Mouse (Mus musculus): ENCODE measurements around the gene Apeh. TPM values are rescaled to one million over a fixed set of nuclear protein-coding genes. Genes with fewer than 3 reads are reported as not detected.

The Apeh gene
- polyA plus RNA-seq, 1 experiment from 2014 or later, result 60.9 TPM

DNA sequence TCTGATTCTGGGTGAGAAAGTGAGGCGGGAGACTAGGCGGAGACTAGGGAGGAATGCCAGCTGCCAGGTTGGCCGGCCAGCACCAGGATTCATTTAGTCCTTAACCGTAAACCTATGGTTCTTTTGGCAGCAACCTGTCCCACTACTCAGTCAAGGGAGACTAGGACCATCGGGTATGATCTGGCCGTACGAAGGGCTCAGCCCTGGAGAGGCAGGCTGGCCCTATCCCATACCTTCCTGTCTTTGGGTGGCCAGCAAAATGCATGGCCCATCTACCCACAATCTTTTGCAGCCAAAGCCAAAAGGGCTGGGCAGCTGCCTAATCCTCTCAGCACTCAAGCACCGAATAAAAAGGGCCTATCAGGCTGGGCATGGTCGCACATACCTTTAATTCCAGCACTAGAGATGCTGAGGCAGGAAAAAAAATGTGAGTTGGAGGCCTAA, 21.9 kb downstream of the Apeh start:
- ATAC-seq, result no peak
- Histone ChIP-seq H3K9ac (ENCODE audit: low read depth, low read length) (no peak overlapping the region), H3K27me3 (replicated peaks; ENCODE audit: control insufficient read depth, insufficient read depth, low read length) (no peaks in the 10 kb centered on the region), H3K4me1 (ENCODE audit: control insufficient read depth, insufficient read depth, low read depth, low read length) (no peaks in the 10 kb centered on the region), H3K36me3 (ENCODE audit: control insufficient read depth, insufficient read depth, low read length) (peaks cover 10% of the 10 kb centered on the region; the same call in 1 of the 2 replicates), H3K27ac (ENCODE audit: low read depth, low read length) (no peak overlapping the region), H3K4me3 (ENCODE audit: low read length) (no peak overlapping the region), H3K4me2 (ENCODE audit: low read length) (no peak overlapping the region), H3K9me3 (ENCODE audit: control insufficient read depth, low read length) (no peaks in the 10 kb centered on the region)
- WGBS, result 76% methylated on average over 9 of the region's 9 CpGs

GRCm38 (mm10) chr9:108071801-108072200, 22.6 kb downstream of the Apeh start:
- Histone ChIP-seq H3K27me3 (replicated peaks; ENCODE audit: control insufficient read depth, insufficient read depth, low read length) (no peaks in the 10 kb centered on the region), H3K27ac (ENCODE audit: low read depth, low read length) (no peak overlapping the region), H3K4me3 (ENCODE audit: low read length) (no peak overlapping the region), H3K36me3 (ENCODE audit: control insufficient read depth, insufficient read depth, low read length) (peaks cover 10% of the 10 kb centered on the region; the same call in 1 of the 2 replicates), H3K9ac (ENCODE audit: low read depth, low read length) (no peak overlapping the region), H3K4me1 (ENCODE audit: control insufficient read depth, insufficient read depth, low read depth, low read length) (no peaks in the 10 kb centered on the region), H3K9me3 (ENCODE audit: control insufficient read depth, low read length) (no peaks in the 10 kb centered on the region), H3K4me2 (ENCODE audit: low read length) (no peak overlapping the region)
- no peak for ATAC-seq
- WGBS, result 96% methylated on average over 4 of the region's 4 CpGs

DNA sequence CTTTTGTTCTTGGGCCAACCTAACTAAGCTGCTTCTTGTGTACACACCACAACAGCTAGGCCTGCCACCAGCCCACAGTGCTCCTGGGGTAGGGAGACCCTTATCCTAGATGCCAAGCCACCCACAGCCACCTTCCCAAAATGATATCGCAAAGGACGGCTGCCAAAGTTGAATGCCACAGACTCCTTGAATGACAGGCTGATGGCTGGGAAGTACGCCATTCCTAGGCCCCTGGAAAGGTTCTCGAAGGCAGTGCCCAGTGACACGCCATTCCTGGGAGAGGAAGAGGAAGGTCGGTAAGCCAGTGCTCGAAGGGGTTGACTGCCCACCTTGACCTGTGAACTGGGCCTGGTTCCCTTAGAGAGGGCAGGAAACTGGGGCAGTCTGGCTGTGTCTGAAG, 24.9 kb downstream of the Apeh start:
- H3K27me3 ChIP-seq (replicated peaks; ENCODE audit: control insufficient read depth, insufficient read depth, low read length), result no peaks in the 10 kb centered on the region
- no peak for ATAC-seq
- 90% methylated on average over 7 of the region's 7 CpGs for WGBS
- no peaks in the 10 kb centered on the region for H3K9me3 ChIP-seq (ENCODE audit: control insufficient read depth, low read length)
- no peak overlapping the region for H3K4me2 ChIP-seq (ENCODE audit: low read length)
- H3K4me1 ChIP-seq (ENCODE audit: control insufficient read depth, insufficient read depth, low read depth, low read length), result no peaks in the 10 kb centered on the region
- peaks cover 10% of the 10 kb centered on the region; the same call in 1 of the 2 replicates for H3K36me3 ChIP-seq (ENCODE audit: control insufficient read depth, insufficient read depth, low read length)
- H3K27ac ChIP-seq (ENCODE audit: low read depth, low read length), result no peak overlapping the region
- H3K4me3 ChIP-seq (ENCODE audit: low read length), result no peak overlapping the region
- no peak overlapping the region for H3K9ac ChIP-seq (ENCODE audit: low read depth, low read length)

GRCm38 (mm10) chr9:108069007-108069406, 25.4 kb downstream of the Apeh start:
- peaks cover 13% of the 10 kb centered on the region; the same call in 1 of the 2 replicates for H3K36me3 ChIP-seq (ENCODE audit: control insufficient read depth, insufficient read depth, low read length)

GRCm38 (mm10) chr9:108067900-108068299, 26.5 kb downstream of the Apeh start:
- H3K27me3 ChIP-seq (replicated peaks; ENCODE audit: control insufficient read depth, insufficient read depth, low read length), result no peaks in the 10 kb centered on the region
- no peaks in the 10 kb centered on the region for H3K4me1 ChIP-seq (ENCODE audit: control insufficient read depth, insufficient read depth, low read depth, low read length)
- no peaks in the 10 kb centered on the region for H3K9me3 ChIP-seq (ENCODE audit: control insufficient read depth, low read length)
- peaks cover 21% of the 10 kb centered on the region for H3K36me3 ChIP-seq (ENCODE audit: control insufficient read depth, insufficient read depth, low read length)
- no peak overlapping the region for H3K4me2 ChIP-seq (ENCODE audit: low read length)
- H3K9ac ChIP-seq (ENCODE audit: low read depth, low read length), result no peak overlapping the region
- 22% methylated on average over 8 of the region's 8 CpGs for WGBS
- H3K27ac ChIP-seq (ENCODE audit: low read depth, low read length), result no peak overlapping the region
- ATAC-seq, result 0 out of 2 replicates have a peak, but pooled peaks have one; percentile 5
- H3K4me3 ChIP-seq (ENCODE audit: low read length), result no peak overlapping the region

More at GRCm38 (mm10) chr9:108069007-108069406, 25.4 kb downstream of the Apeh start:
- no peak overlapping the region for H3K4me3 ChIP-seq (ENCODE audit: low read length)
- no peaks in the 10 kb centered on the region for H3K4me1 ChIP-seq (ENCODE audit: control insufficient read depth, insufficient read depth, low read depth, low read length)
- ATAC-seq, result no peak
- no peak overlapping the region for H3K9ac ChIP-seq (ENCODE audit: low read depth, low read length)
- H3K4me2 ChIP-seq (ENCODE audit: low read length), result no peak overlapping the region
- H3K27ac ChIP-seq (ENCODE audit: low read depth, low read length), result no peak overlapping the region
- no peaks in the 10 kb centered on the region for H3K9me3 ChIP-seq (ENCODE audit: control insufficient read depth, low read length)
- H3K27me3 ChIP-seq (replicated peaks; ENCODE audit: control insufficient read depth, insufficient read depth, low read length), result no peaks in the 10 kb centered on the region
- 89% methylated on average over 9 of the region's 9 CpGs for WGBS

DNA sequence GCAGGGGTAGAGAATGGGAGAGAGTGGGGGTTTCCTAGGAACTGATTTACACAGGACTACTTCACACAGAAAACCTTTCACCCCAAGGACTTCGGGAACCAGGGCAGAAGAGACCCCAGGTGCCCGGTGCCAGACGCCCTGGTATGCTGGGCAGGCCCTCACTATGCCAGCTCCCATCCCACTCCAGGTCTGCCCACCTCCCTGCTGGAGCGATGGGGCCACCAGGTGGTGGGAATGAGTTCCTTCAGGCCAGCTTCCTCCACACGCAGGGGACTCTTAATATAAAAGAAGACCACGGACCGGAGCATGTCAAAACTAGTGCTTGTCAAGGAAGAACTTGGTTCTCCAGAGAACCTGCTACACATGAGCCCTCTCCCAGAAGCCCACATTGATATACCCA, 27.2 kb downstream of the Apeh start:
- H3K9ac ChIP-seq (ENCODE audit: low read depth, low read length), result no peak overlapping the region
- H3K4me3 ChIP-seq (ENCODE audit: low read length), result no peak overlapping the region
- H3K9me3 ChIP-seq (ENCODE audit: control insufficient read depth, low read length), result no peaks in the 10 kb centered on the region
- no peak overlapping the region for H3K4me2 ChIP-seq (ENCODE audit: low read length)
- H3K27ac ChIP-seq (ENCODE audit: low read depth, low read length), result no peak overlapping the region
- 83% methylated on average over 7 of the region's 7 CpGs for WGBS
- no peaks in the 10 kb centered on the region for H3K4me1 ChIP-seq (ENCODE audit: control insufficient read depth, insufficient read depth, low read depth, low read length)
- no peak for ATAC-seq
- H3K36me3 ChIP-seq (ENCODE audit: control insufficient read depth, insufficient read depth, low read length), result peaks cover 25% of the 10 kb centered on the region
- H3K27me3 ChIP-seq (replicated peaks; ENCODE audit: control insufficient read depth, insufficient read depth, low read length), result no peaks in the 10 kb centered on the region

GRCm38 (mm10) chr9:108065491-108066011, 28.9 kb downstream of the Apeh start:
- Histone ChIP-seq H3K27me3 (replicated peaks; ENCODE audit: control insufficient read depth, insufficient read depth, low read length) (no peaks in the 10 kb centered on the region), H3K9ac (ENCODE audit: low read depth, low read length) (no peak overlapping the region), H3K4me3 (ENCODE audit: low read length) (no peak overlapping the region), H3K9me3 (ENCODE audit: control insufficient read depth, low read length) (no peaks in the 10 kb centered on the region), H3K4me1 (ENCODE audit: control insufficient read depth, insufficient read depth, low read depth, low read length) (no peaks in the 10 kb centered on the region), H3K27ac (ENCODE audit: low read depth, low read length) (no peak overlapping the region), H3K4me2 (ENCODE audit: low read length) (no peak overlapping the region), H3K36me3 (ENCODE audit: control insufficient read depth, insufficient read depth, low read length) (peaks cover 24% of the 10 kb centered on the region)
- WGBS, result 55% methylated on average over 5 of the region's 5 CpGs
- peak; percentile 74; the same call in 1 of the 2 replicates for ATAC-seq

DNA sequence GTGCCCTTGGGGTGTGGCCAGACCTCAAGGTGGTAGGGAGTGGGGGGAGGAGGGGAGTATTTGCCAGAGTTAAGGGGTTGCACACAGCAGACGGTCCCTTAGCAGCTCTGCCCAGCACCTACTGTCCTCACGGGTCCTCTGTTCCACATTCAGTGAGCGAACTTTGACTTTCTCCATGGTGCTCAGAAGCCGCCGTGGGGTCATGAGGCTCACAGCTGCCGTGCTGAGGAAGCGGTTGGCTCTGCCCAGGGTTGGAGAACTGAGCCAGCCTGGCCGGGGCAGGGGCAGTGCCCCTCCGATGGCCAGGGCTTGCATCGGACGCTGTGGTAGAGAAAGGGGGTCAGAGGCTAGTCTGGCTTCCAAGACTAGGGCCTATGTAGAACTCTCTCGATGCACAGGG, 31.0 kb downstream of the Apeh start:
- Histone ChIP-seq H3K9ac (ENCODE audit: low read depth, low read length) (no peak overlapping the region), H3K27ac (ENCODE audit: low read depth, low read length) (no peak overlapping the region), H3K4me3 (ENCODE audit: low read length) (no peak overlapping the region), H3K9me3 (ENCODE audit: control insufficient read depth, low read length) (no peaks in the 10 kb centered on the region), H3K4me1 (ENCODE audit: control insufficient read depth, insufficient read depth, low read depth, low read length) (no peaks in the 10 kb centered on the region), H3K36me3 (ENCODE audit: control insufficient read depth, insufficient read depth, low read length) (peaks cover 28% of the 10 kb centered on the region), H3K4me2 (ENCODE audit: low read length) (no peak overlapping the region), H3K27me3 (replicated peaks; ENCODE audit: control insufficient read depth, insufficient read depth, low read length) (no peaks in the 10 kb centered on the region)
- no peak for ATAC-seq
- 90% methylated on average over 12 of the region's 12 CpGs for WGBS

DNA sequence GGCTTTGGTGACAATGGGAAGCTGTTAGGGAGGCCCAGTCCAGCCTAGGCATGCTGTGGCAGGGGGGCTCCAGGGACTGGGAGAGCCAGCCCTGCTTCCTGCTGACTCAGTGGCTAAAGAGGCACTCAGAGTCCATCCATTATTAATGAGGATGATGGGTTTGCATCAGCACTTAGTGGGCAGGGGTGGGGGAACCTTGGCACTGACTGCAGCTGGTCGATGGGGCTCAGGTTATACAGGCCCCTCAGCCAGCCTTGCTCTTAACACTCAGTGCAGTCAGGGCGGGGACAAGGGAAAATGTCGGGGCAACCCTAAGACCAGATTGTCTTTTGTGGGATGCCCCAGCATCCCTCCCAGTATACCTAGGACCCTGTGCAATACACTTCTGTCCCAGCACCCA, 32.3 kb downstream of the Apeh start:
- H3K36me3 ChIP-seq (ENCODE audit: control insufficient read depth, insufficient read depth, low read length), result peaks cover 34% of the 10 kb centered on the region
- 61% methylated on average over 2 of the region's 3 CpGs for WGBS
- no peak for ATAC-seq
- no peak overlapping the region for H3K9ac ChIP-seq (ENCODE audit: low read depth, low read length)
- no peak overlapping the region for H3K27ac ChIP-seq (ENCODE audit: low read depth, low read length)
- H3K4me2 ChIP-seq (ENCODE audit: low read length), result no peak overlapping the region
- H3K27me3 ChIP-seq (replicated peaks; ENCODE audit: control insufficient read depth, insufficient read depth, low read length), result no peaks in the 10 kb centered on the region
- no peak overlapping the region for H3K4me3 ChIP-seq (ENCODE audit: low read length)
- no peaks in the 10 kb centered on the region for H3K4me1 ChIP-seq (ENCODE audit: control insufficient read depth, insufficient read depth, low read depth, low read length)
- H3K9me3 ChIP-seq (ENCODE audit: control insufficient read depth, low read length), result no peaks in the 10 kb centered on the region
